Mouse (Mus musculus): ENCODE measurements around the gene Dleu7. TPM values are rescaled to one million over a fixed set of nuclear protein-coding genes. Genes with fewer than 3 reads are reported as not detected.

The Dleu7 gene
- polyA plus RNA-seq, 1 experiment from 2014 or later = 1.4 TPM

DNA sequence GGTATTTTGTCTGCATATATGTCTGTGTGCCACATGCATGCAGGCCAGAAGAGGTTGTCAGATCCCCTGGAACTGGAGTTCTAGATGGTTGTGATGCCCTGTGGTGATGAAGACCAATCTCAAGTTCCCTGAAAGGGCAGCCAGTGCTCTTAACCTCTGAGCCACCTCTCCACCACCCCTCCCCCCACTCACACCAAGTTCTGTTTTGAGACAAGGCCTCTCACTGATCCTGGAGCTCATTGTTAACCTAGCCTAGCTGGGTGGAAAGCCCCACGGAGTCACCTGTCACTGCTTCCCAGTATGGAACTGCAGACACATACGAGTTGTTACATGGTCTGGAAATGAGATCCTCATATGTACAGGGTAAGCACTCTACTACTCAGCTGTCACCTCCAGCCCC, 9.9 kb downstream of the Dleu7 start:
- Histone ChIP-seq H3K36me3 (no peaks in the 10 kb centered on the region), H3K9me3 (replicated peaks) (no peaks in the 10 kb centered on the region), H3K27ac (ENCODE audit: poor library complexity, severe bottlenecking) (no peak overlapping the region), H3K9ac (no peak overlapping the region), H3K4me2 (no peak overlapping the region), H3K27me3 (replicated peaks) (no peaks in the 10 kb centered on the region), H3K4me1 (replicated peaks) (peaks cover 4% of the 10 kb centered on the region), H3K4me3 (no peak overlapping the region)
- ATAC-seq (ENCODE audit: insufficient number of reproducible peaks, low FRiP score) = no peak
- 51% methylated on average over 2 of the region's 2 CpGs for WGBS

GRCm38 (mm10) chr14:62273604-62274003, 19.2 kb downstream of the Dleu7 start:
- Histone ChIP-seq H3K4me1 (replicated peaks) (no peaks in the 10 kb centered on the region), H3K27ac (ENCODE audit: poor library complexity, severe bottlenecking) (no peak overlapping the region), H3K9me3 (replicated peaks) (no peaks in the 10 kb centered on the region), H3K4me3 (no peak overlapping the region), H3K4me2 (no peak overlapping the region), H3K9ac (no peak overlapping the region), H3K27me3 (replicated peaks) (no peaks in the 10 kb centered on the region), H3K36me3 (no peaks in the 10 kb centered on the region)
- 74% methylated on average over 3 of the region's 3 CpGs for WGBS
- no peak for ATAC-seq (ENCODE audit: insufficient number of reproducible peaks, low FRiP score)

GRCm38 (mm10) chr14:62270698-62271396, 22.0 kb downstream of the Dleu7 start:
- Histone ChIP-seq H3K27ac (ENCODE audit: poor library complexity, severe bottlenecking) (no peak overlapping the region), H3K4me1 (replicated peaks) (no peaks in the 10 kb centered on the region), H3K27me3 (replicated peaks) (no peaks in the 10 kb centered on the region), H3K4me2 (no peak overlapping the region), H3K36me3 (no peaks in the 10 kb centered on the region), H3K9ac (no peak overlapping the region), H3K4me3 (no peak overlapping the region), H3K9me3 (replicated peaks) (no peaks in the 10 kb centered on the region)
- no peak for ATAC-seq (ENCODE audit: insufficient number of reproducible peaks, low FRiP score)
- WGBS = 82% methylated on average over 12 of the region's 12 CpGs

GRCm38 (mm10) chr14:62258978-62259536, 33.8 kb downstream of the Dleu7 start:
- no peak overlapping the region for H3K9ac ChIP-seq
- no peaks in the 10 kb centered on the region for H3K9me3 ChIP-seq (replicated peaks)
- H3K4me3 ChIP-seq = no peak overlapping the region
- 0 out of 2 replicates have a peak overlapping the region, but pooled peaks have one; percentile 9 for H3K4me2 ChIP-seq
- H3K27me3 ChIP-seq (replicated peaks) = no peaks in the 10 kb centered on the region
- peak overlapping the region; percentile 84 for H3K27ac ChIP-seq (ENCODE audit: poor library complexity, severe bottlenecking)
- peaks cover 27% of the 10 kb centered on the region for H3K4me1 ChIP-seq (replicated peaks)
- WGBS = 35% methylated on average over 10 of the region's 10 CpGs
- ATAC-seq (ENCODE audit: insufficient number of reproducible peaks, low FRiP score) = no peak
- no peaks in the 10 kb centered on the region for H3K36me3 ChIP-seq

DNA sequence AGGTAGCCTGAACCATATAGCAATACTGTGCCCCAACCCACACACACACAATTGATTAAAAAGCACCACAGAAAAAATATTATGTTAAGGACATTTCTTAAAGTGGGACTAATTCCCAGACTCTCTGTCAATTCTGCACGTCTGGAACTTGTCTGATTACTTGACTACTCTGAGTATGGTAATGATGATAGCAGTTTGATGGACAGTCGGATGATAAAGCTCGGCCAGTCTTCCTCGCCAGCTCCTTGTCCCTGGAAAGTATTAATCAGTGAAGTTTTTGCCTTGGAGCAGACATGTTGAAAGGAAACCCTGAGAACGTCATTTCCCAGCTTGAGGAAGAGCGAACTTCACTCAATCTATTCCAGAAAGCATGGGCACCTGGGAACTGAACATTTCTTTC, 34.7 kb downstream of the Dleu7 start:
- Histone ChIP-seq H3K36me3 (no peaks in the 10 kb centered on the region), H3K27ac (ENCODE audit: poor library complexity, severe bottlenecking) (peak overlapping the region; percentile 84), H3K9me3 (replicated peaks) (no peaks in the 10 kb centered on the region), H3K9ac (no peak overlapping the region), H3K27me3 (replicated peaks) (no peaks in the 10 kb centered on the region), H3K4me1 (replicated peaks) (peaks cover 27% of the 10 kb centered on the region), H3K4me2 (peak overlapping the region; percentile 3; the same call in 1 of the 2 replicates), H3K4me3 (no peak overlapping the region)
- 12% methylated on average over 6 of the region's 6 CpGs for WGBS
- peak; percentile 48; the same call in 1 of the 2 replicates for ATAC-seq (ENCODE audit: insufficient number of reproducible peaks, low FRiP score)

- Histone ChIP-seq H3K9me3 (replicated peaks) (no peaks in the 10 kb centered on the region), H3K4me2 (no peak overlapping the region), H3K27ac (ENCODE audit: poor library complexity, severe bottlenecking) (no peak overlapping the region), H3K27me3 (replicated peaks) (no peaks in the 10 kb centered on the region), H3K9ac (no peak overlapping the region), H3K36me3 (no peaks in the 10 kb centered on the region), H3K4me1 (replicated peaks) (peaks cover 27% of the 10 kb centered on the region), H3K4me3 (no peak overlapping the region)
- ATAC-seq (ENCODE audit: insufficient number of reproducible peaks, low FRiP score) = no peak
- 70% methylated on average over 5 of the region's 5 CpGs for WGBS
These were observed 36.8 kb downstream of the Dleu7 start for GRCm38 (mm10) chr14:62256066-62256465.

- no peaks in the 10 kb centered on the region for H3K9me3 ChIP-seq (replicated peaks)
- H3K4me3 ChIP-seq = no peak overlapping the region
- ATAC-seq (ENCODE audit: insufficient number of reproducible peaks, low FRiP score) = no peak
- H3K27me3 ChIP-seq (replicated peaks) = no peaks in the 10 kb centered on the region
- H3K4me1 ChIP-seq (replicated peaks) = peaks cover 16% of the 10 kb centered on the region
- WGBS = 69% methylated on average over 8 of the region's 8 CpGs
- no peaks in the 10 kb centered on the region for H3K36me3 ChIP-seq
- H3K27ac ChIP-seq (ENCODE audit: poor library complexity, severe bottlenecking) = no peak overlapping the region
- H3K9ac ChIP-seq = no peak overlapping the region
- H3K4me2 ChIP-seq = no peak overlapping the region
These were observed 38.5 kb downstream of the Dleu7 start for GRCm38 (mm10) chr14:62254371-62254770.

DNA sequence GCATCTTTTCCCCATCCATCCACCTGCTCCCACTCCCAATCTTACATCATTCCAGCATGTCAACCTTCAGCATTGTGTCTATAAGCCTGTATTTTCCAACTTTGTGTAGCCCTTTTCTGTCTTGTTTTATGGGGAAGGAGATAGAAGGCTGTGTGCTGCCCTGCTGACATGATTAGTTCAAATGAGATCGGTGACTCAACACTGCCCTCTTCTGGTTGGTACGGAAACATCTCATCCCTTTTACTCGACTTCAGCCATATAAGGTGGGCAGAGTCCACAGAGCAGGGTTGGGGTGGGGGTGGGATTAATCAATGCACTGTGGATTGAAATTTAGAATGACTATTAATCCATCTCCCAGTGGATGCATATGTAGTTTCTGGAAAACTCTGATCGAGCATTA, 40.8 kb downstream of the Dleu7 start:
- H3K9ac ChIP-seq = no peak overlapping the region
- no peaks in the 10 kb centered on the region for H3K36me3 ChIP-seq
- no peaks in the 10 kb centered on the region for H3K9me3 ChIP-seq (replicated peaks)
- no peak overlapping the region for H3K27ac ChIP-seq (ENCODE audit: poor library complexity, severe bottlenecking)
- H3K27me3 ChIP-seq (replicated peaks) = no peaks in the 10 kb centered on the region
- H3K4me3 ChIP-seq = no peak overlapping the region
- no peaks in the 10 kb centered on the region for H3K4me1 ChIP-seq (replicated peaks)
- no peak overlapping the region for H3K4me2 ChIP-seq
- 6% methylated on average over 4 of the region's 4 CpGs for WGBS
- no peak for ATAC-seq (ENCODE audit: insufficient number of reproducible peaks, low FRiP score)

DNA sequence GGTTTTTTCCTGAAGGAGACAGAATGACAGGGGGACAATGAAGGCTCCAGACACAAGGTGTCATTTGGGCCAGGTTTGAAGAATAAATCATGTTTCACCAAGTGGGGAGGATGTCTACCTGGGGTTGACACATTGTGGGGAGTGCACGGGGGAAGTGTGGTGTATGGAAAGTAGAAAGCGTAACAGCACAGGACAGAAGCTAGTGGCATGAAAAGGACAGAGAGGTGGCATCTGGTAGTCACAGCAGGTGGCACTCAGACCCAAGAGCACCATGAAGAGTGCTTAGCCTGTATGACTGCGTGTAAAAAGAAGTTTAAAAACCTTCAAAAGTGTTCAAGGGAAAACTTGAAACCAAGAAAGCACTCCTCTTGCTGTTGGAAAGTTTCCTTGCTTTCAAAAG, 42.8 kb downstream of the Dleu7 start:
- Histone ChIP-seq H3K4me1 (replicated peaks) (no peaks in the 10 kb centered on the region; the same call in 1 of the 2 replicates), H3K4me2 (no peak overlapping the region), H3K4me3 (no peak overlapping the region), H3K9ac (no peak overlapping the region), H3K9me3 (replicated peaks) (no peaks in the 10 kb centered on the region), H3K27me3 (replicated peaks) (no peaks in the 10 kb centered on the region), H3K27ac (ENCODE audit: poor library complexity, severe bottlenecking) (no peak overlapping the region), H3K36me3 (no peaks in the 10 kb centered on the region)
- WGBS = 76% methylated on average over 3 of the region's 3 CpGs
- no peak for ATAC-seq (ENCODE audit: insufficient number of reproducible peaks, low FRiP score)

DNA sequence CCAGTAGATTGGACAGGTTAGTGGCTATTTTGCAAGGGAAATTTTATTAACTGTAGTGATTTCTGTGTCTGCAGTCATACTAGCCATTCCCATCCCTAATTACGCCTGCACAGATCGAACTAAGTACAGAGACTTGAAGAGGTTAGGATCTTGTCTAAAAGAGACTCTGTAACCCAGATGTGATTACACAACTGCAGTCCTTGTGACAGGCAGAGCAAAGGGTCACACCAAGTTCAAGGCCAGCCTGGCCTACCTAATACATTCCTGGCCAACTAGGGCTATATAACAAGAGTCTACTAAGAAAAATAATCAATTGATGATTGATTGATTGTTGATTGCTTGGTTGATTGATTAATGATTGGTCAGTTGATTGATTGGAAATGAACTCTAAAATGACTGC, 43.6 kb downstream of the Dleu7 start:
- H3K4me1 ChIP-seq (replicated peaks) = peaks cover 2% of the 10 kb centered on the region; the same call in 1 of the 2 replicates
- 79% methylated on average over 2 of the region's 2 CpGs for WGBS
- no peak for ATAC-seq (ENCODE audit: insufficient number of reproducible peaks, low FRiP score)

DNA sequence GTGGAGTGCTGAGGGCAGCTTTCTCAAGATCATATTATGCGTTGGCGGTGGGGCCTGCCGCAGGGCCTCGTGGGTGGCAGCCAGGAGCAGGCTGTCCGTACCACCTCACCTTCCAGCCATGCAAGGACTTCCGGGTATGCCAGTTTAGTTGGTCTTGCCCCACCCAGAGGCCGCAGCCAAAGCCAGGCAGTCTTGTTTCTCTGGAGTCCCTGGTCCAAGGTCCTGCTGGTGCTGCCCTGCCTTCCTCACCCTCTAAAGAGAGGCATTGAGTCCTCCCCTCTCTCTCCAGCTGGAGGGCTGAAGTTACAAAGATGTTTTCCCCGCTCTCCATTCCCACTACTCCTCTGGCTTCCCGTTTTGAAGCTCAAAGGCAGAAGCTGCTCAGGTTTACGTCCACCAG, 44.1 kb downstream of the Dleu7 start:
- 85% methylated on average over 10 of the region's 10 CpGs for WGBS
- H3K4me3 ChIP-seq = no peak overlapping the region
- H3K4me1 ChIP-seq (replicated peaks) = peaks cover 3% of the 10 kb centered on the region
- no peaks in the 10 kb centered on the region for H3K36me3 ChIP-seq
- no peak overlapping the region for H3K4me2 ChIP-seq
- no peak overlapping the region for H3K27ac ChIP-seq (ENCODE audit: poor library complexity, severe bottlenecking)
- no peak for ATAC-seq (ENCODE audit: insufficient number of reproducible peaks, low FRiP score)
- H3K9me3 ChIP-seq (replicated peaks) = no peaks in the 10 kb centered on the region
- no peaks in the 10 kb centered on the region for H3K27me3 ChIP-seq (replicated peaks)
- no peak overlapping the region for H3K9ac ChIP-seq

More for the DNA sequence above, 43.6 kb downstream of the Dleu7 start:
- no peak overlapping the region for H3K9ac ChIP-seq
- H3K9me3 ChIP-seq (replicated peaks) = no peaks in the 10 kb centered on the region
- H3K4me2 ChIP-seq = no peak overlapping the region
- H3K27ac ChIP-seq (ENCODE audit: poor library complexity, severe bottlenecking) = no peak overlapping the region
- H3K36me3 ChIP-seq = no peaks in the 10 kb centered on the region
- no peaks in the 10 kb centered on the region for H3K27me3 ChIP-seq (replicated peaks)
- no peak overlapping the region for H3K4me3 ChIP-seq

- Histone ChIP-seq H3K4me3 (no peak overlapping the region), H3K36me3 (no peaks in the 10 kb centered on the region)
- ATAC-seq (ENCODE audit: insufficient number of reproducible peaks, low FRiP score) = no peak
These were observed 44.5 kb downstream of the Dleu7 start for GRCm38 (mm10) chr14:62248345-62248744.

More at GRCm38 (mm10) chr14:62248345-62248744, 44.5 kb downstream of the Dleu7 start:
- Histone ChIP-seq H3K4me1 (replicated peaks) (peaks cover 6% of the 10 kb centered on the region), H3K9ac (no peak overlapping the region), H3K4me2 (no peak overlapping the region), H3K9me3 (replicated peaks) (no peaks in the 10 kb centered on the region), H3K27ac (ENCODE audit: poor library complexity, severe bottlenecking) (no peak overlapping the region), H3K27me3 (replicated peaks) (no peaks in the 10 kb centered on the region)
- 87% methylated on average over 7 of the region's 7 CpGs for WGBS

Data from heart, embryonic 12.5 days (tissue).